Mouse (Mus musculus): Measurements from ENCODE around the gene Strbp. TPM values are rescaled to one million over a fixed set of nuclear protein-coding genes. Genes with fewer than 3 reads are reported as not detected.

Strbp gene
- polyA plus RNA-seq, 1 experiment from 2014 or later: 114 TPM

DNA sequence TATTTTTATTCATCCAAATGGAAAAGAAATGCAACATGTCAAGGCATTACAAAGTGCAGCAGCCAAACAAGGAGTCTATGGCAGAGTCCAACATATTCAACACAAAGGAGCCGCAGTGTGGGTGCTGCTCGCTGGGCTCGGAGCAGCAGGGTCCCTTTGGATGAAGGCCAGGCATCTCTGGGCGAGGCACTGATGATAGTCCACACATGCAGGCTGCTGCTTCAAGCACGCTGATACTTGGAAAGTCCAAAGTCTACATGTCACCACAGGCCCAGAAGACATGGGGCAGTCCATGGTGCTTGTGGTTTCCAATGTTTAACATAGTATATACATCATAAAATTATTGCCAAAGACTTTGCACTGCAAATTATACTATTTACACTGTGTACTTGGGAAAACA, 133.8 kb downstream of the Strbp start:
- H3K27me3 ChIP-seq (replicated peaks; ENCODE audit: control insufficient read depth, insufficient read depth, low read length): no peaks in the 10 kb centered on the region
- H3K4me1 ChIP-seq (ENCODE audit: control insufficient read depth, insufficient read depth, low read length): no peaks in the 10 kb centered on the region
- H3K36me3 ChIP-seq (ENCODE audit: control insufficient read depth, insufficient read depth, low read length): peaks cover 59% of the 10 kb centered on the region
- DNase-seq (ENCODE audit: low spot score): peak; percentile 31
- H3K27ac ChIP-seq (ENCODE audit: low read depth, low read length): no peak overlapping the region
- ATAC-seq: no peak
- H3K9ac ChIP-seq (ENCODE audit: low read length): no peak overlapping the region
- no peak overlapping the region for H3K4me3 ChIP-seq (ENCODE audit: low read depth, low read length)
- no peaks in the 10 kb centered on the region for H3K9me3 ChIP-seq (replicated peaks; ENCODE audit: control insufficient read depth, low read length)
- no peak overlapping the region for H3K4me2 ChIP-seq (ENCODE audit: low read length)
- WGBS: 75% methylated on average over 5 of the region's 5 CpGs

DNA sequence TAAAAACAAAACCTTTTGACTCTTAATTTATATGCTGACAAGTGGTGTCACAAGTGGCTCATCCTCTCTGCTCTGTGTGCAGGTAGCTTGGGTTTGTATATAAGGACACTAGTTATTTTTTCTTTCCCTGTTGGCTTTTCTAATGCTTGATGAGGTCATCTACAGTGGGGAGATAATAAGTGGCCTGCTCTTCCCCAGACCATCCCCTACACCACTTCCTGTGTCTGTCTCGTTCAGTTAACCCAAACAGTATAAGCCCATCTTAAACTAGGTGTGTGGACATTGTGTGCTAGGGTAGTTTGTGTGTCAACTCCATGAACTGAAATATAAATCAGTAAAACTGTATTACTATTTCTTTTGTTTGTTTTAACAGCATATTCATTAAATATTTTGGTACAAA, 137.6 kb downstream of the Strbp start:
- ATAC-seq (no peak), DNase-seq (ENCODE audit: low spot score) (no peak)
- 82% methylated on average over 1 of the region's 1 CpGs for WGBS
- H3K4me1 ChIP-seq (ENCODE audit: control insufficient read depth, insufficient read depth, low read length): no peaks in the 10 kb centered on the region
- no peak overlapping the region for H3K27ac ChIP-seq (ENCODE audit: low read depth, low read length)
- H3K36me3 ChIP-seq (ENCODE audit: control insufficient read depth, insufficient read depth, low read length): peaks cover 78% of the 10 kb centered on the region
- no peaks in the 10 kb centered on the region for H3K27me3 ChIP-seq (replicated peaks; ENCODE audit: control insufficient read depth, insufficient read depth, low read length)
- H3K4me2 ChIP-seq (ENCODE audit: low read length): no peak overlapping the region
- H3K4me3 ChIP-seq (ENCODE audit: low read depth, low read length): no peak overlapping the region
- no peaks in the 10 kb centered on the region for H3K9me3 ChIP-seq (replicated peaks; ENCODE audit: control insufficient read depth, low read length)
- H3K9ac ChIP-seq (ENCODE audit: low read length): no peak overlapping the region

DNA sequence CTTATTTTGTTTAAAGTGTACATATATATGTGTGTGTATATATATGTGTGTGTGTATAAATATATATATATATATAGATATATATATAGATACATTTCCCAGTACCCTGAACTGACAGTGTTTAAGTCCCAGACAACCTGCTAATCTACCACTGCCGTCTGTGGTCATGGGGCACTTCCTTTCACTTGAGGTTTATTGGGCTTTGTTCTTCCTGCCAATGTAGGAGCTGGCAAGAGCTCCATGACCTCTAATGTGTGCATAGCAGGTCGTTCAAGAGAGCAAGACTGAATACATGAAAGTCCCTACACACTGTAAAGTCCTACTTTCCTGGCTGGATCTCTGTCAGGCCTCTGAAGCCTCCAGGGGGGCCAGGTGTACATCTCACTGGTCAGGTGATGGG, 138.1 kb downstream of the Strbp start:
- DNase-seq (ENCODE audit: low spot score) (no peak), ATAC-seq (no peak)
- Histone ChIP-seq H3K4me1 (ENCODE audit: control insufficient read depth, insufficient read depth, low read length) (no peaks in the 10 kb centered on the region), H3K27ac (ENCODE audit: low read depth, low read length) (no peak overlapping the region), H3K36me3 (ENCODE audit: control insufficient read depth, insufficient read depth, low read length) (peaks cover 83% of the 10 kb centered on the region), H3K4me3 (ENCODE audit: low read depth, low read length) (no peak overlapping the region), H3K4me2 (ENCODE audit: low read length) (no peak overlapping the region), H3K27me3 (replicated peaks; ENCODE audit: control insufficient read depth, insufficient read depth, low read length) (no peaks in the 10 kb centered on the region), H3K9ac (ENCODE audit: low read length) (no peak overlapping the region), H3K9me3 (replicated peaks; ENCODE audit: control insufficient read depth, low read length) (no peaks in the 10 kb centered on the region)
- 83% methylated on average over 2 of the region's 2 CpGs for WGBS

DNA sequence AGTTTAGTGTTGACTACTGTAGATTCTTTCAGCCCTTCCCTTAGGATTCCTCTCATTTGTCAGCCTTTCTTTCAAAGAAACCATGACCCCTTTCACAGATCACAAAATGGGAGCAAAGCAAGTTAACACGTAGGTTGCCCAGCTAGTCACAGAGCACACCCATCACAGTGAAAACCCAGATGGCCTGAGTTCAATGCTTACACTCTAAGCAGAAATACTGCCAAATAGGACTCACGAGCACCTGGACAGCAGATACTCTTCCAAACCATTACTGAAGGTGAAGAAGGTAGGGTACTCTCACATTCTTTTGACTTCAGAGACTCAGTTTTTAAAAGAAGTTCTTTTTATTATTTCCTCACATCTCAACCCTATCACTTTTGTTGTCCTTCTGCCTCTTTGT, 147.3 kb downstream of the Strbp start:
- no peak for DNase-seq (ENCODE audit: low spot score)
- H3K27ac ChIP-seq (ENCODE audit: low read depth, low read length): no peak overlapping the region
- peaks cover 89% of the 10 kb centered on the region for H3K36me3 ChIP-seq (ENCODE audit: control insufficient read depth, insufficient read depth, low read length)
- H3K4me2 ChIP-seq (ENCODE audit: low read length): no peak overlapping the region
- H3K9ac ChIP-seq (ENCODE audit: low read length): no peak overlapping the region
- 89% methylated on average over 2 of the region's 2 CpGs for WGBS
- H3K27me3 ChIP-seq (replicated peaks; ENCODE audit: control insufficient read depth, insufficient read depth, low read length): no peaks in the 10 kb centered on the region
- no peaks in the 10 kb centered on the region for H3K4me1 ChIP-seq (ENCODE audit: control insufficient read depth, insufficient read depth, low read length)
- no peak for ATAC-seq
- no peaks in the 10 kb centered on the region for H3K9me3 ChIP-seq (replicated peaks; ENCODE audit: control insufficient read depth, low read length)
- H3K4me3 ChIP-seq (ENCODE audit: low read depth, low read length): no peak overlapping the region

DNA sequence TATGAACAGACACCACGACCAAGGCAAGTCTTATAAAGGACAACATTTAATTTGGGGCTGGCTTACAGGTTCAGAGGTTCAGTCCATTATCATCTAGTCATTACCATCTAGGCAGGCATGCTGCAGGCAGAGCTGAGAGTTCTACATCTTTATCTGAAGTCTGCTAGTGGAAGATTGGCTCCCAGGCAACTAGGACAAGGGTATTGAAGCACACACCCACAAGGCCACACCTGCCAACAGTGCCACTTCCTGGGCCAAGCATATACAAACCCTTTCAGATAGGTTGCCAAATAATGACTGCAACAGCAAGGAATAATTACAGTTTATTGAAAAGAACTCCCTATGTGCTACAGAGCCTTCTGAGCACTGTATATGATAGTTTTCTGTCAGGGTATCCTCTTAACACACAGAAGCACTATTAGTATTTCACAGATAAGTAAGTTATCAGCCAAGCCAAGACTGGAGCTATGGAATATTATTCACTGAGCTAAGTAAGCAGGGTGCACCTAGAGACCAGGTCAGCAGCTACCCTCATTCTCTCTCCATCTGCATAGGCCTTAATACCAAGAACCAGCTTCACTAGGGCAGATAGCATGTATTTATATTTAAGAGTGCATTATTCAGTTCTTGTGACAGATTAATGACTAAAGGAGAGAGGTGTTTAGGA, 154.2 kb downstream of the Strbp start:
- Histone ChIP-seq H3K4me3 (ENCODE audit: low read depth, low read length) (no peak overlapping the region), H3K27ac (ENCODE audit: low read depth, low read length) (no peak overlapping the region), H3K4me2 (ENCODE audit: low read length) (no peak overlapping the region), H3K4me1 (ENCODE audit: control insufficient read depth, insufficient read depth, low read length) (no peaks in the 10 kb centered on the region), H3K9ac (ENCODE audit: low read length) (no peak overlapping the region), H3K27me3 (replicated peaks; ENCODE audit: control insufficient read depth, insufficient read depth, low read length) (no peaks in the 10 kb centered on the region), H3K36me3 (ENCODE audit: control insufficient read depth, insufficient read depth, low read length) (peaks cover 74% of the 10 kb centered on the region), H3K9me3 (replicated peaks; ENCODE audit: control insufficient read depth, low read length) (no peaks in the 10 kb centered on the region)
- DNase-seq (ENCODE audit: low spot score) (no peak), ATAC-seq (no peak)
- 86% methylated on average over 1 of the region's 1 CpGs for WGBS

DNA sequence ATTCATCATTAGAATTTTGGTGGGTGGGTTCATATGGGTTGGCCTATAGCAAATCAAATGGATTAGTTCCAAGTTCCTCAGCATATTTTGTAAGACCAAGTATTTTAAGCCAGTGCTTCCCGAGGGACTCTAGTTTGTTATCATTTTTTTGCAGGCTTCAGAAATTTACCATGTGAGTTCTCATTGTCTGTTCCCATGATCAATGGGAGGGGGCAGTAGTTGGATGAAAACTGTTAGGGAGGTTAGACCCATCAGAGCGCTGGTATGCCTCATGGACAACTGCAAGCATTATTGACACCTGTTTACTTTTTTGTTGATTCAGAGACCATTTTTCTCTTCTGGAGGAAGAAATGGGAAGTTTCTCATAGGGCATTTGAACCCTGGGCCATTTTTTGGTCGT, 172.0 kb downstream of the Strbp start:
- no peaks in the 10 kb centered on the region for H3K4me1 ChIP-seq (ENCODE audit: control insufficient read depth, insufficient read depth, low read length)
- H3K9me3 ChIP-seq (replicated peaks; ENCODE audit: control insufficient read depth, low read length): no peaks in the 10 kb centered on the region
- no peak for ATAC-seq
- DNase-seq (ENCODE audit: low spot score): no peak
- H3K36me3 ChIP-seq (ENCODE audit: control insufficient read depth, insufficient read depth, low read length): peaks cover 32% of the 10 kb centered on the region
- no peak overlapping the region for H3K9ac ChIP-seq (ENCODE audit: low read length)
- H3K27ac ChIP-seq (ENCODE audit: low read depth, low read length): no peak overlapping the region
- WGBS: 87% methylated on average over 3 of the region's 3 CpGs
- no peak overlapping the region for H3K4me3 ChIP-seq (ENCODE audit: low read depth, low read length)
- H3K27me3 ChIP-seq (replicated peaks; ENCODE audit: control insufficient read depth, insufficient read depth, low read length): no peaks in the 10 kb centered on the region
- no peak overlapping the region for H3K4me2 ChIP-seq (ENCODE audit: low read length)

DNA sequence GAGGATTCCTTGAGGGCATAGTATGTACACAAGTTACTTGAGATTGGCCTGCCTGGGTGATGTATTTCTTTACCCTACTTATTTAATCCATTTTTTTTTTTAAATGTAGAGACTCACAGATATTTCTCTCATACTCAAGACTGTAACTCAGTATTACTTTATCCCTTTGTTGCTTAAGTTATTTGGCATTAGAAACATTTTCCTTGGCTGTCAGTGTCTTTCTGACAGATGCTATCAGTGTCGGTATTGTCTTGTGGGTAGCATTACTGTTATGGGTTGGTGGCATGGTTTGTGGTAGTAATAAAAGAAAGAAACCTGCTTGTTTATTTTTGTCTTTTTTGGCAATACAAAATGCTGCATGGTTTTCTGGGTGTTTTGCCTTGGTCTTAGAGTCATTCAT, 172.9 kb downstream of the Strbp start:
- no peak overlapping the region for H3K9ac ChIP-seq (ENCODE audit: low read length)
- no peak overlapping the region for H3K4me2 ChIP-seq (ENCODE audit: low read length)
- H3K4me3 ChIP-seq (ENCODE audit: low read depth, low read length): no peak overlapping the region
- no peak overlapping the region for H3K27ac ChIP-seq (ENCODE audit: low read depth, low read length)
- no peaks in the 10 kb centered on the region for H3K27me3 ChIP-seq (replicated peaks; ENCODE audit: control insufficient read depth, insufficient read depth, low read length)
- no peak for ATAC-seq
- no peaks in the 10 kb centered on the region for H3K4me1 ChIP-seq (ENCODE audit: control insufficient read depth, insufficient read depth, low read length)
- 96% methylated on average over 1 of the region's 1 CpGs for WGBS
- no peak for DNase-seq (ENCODE audit: low spot score)
- H3K36me3 ChIP-seq (ENCODE audit: control insufficient read depth, insufficient read depth, low read length): peaks cover 26% of the 10 kb centered on the region
- H3K9me3 ChIP-seq (replicated peaks; ENCODE audit: control insufficient read depth, low read length): no peaks in the 10 kb centered on the region

DNA sequence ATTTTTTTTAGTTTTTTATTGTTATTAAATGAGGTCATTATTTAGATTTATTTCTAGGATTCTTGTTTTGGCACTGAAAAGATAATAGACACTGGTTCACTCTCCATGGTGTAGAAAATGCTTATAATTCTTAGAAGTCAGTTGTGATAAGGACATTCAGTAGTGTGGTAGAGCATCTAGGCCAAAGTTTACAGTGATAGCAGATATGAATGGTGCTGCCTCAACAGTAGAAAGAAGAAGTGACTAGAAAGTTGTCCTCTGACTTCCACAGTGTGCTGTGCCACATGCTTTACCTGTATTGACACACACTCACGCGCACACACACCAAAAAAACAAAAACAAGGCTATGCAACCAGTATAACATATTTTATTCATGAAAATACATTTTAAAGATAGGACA, 174.3 kb downstream of the Strbp start:
- DNase-seq (ENCODE audit: low spot score) (no peak), ATAC-seq (no peak)
- Histone ChIP-seq H3K4me1 (ENCODE audit: control insufficient read depth, insufficient read depth, low read length) (no peaks in the 10 kb centered on the region), H3K9me3 (replicated peaks; ENCODE audit: control insufficient read depth, low read length) (no peaks in the 10 kb centered on the region), H3K36me3 (ENCODE audit: control insufficient read depth, insufficient read depth, low read length) (peaks cover 16% of the 10 kb centered on the region), H3K27ac (ENCODE audit: low read depth, low read length) (no peak overlapping the region), H3K27me3 (replicated peaks; ENCODE audit: control insufficient read depth, insufficient read depth, low read length) (no peaks in the 10 kb centered on the region), H3K9ac (ENCODE audit: low read length) (no peak overlapping the region), H3K4me3 (ENCODE audit: low read depth, low read length) (no peak overlapping the region), H3K4me2 (ENCODE audit: low read length) (no peak overlapping the region)
- 94% methylated on average over 2 of the region's 2 CpGs for WGBS

DNA sequence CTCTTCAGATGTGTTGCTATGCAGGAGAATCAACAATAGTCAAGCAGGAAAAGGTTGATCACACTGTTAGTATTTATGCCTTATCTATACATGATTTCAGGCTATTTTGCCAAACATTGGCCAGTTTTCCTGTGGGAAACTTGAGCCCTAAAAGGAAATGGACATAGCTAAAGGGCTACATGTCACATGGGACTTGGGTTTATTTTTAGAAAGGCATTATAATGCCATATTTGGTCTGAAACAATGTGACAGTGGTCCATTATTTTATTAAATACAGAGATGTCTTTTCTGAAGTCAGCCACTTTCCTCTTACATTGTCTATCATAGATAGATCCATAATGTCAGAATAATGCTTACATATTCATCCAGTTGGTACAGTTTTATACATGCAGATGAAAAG, 176.1 kb downstream of the Strbp start:
- ATAC-seq (no peak), DNase-seq (ENCODE audit: low spot score) (no peak)
- no peak overlapping the region for H3K4me3 ChIP-seq (ENCODE audit: low read depth, low read length)
- H3K27ac ChIP-seq (ENCODE audit: low read depth, low read length): no peak overlapping the region
- H3K27me3 ChIP-seq (replicated peaks; ENCODE audit: control insufficient read depth, insufficient read depth, low read length): no peaks in the 10 kb centered on the region
- H3K4me2 ChIP-seq (ENCODE audit: low read length): no peak overlapping the region
- no peak overlapping the region for H3K9ac ChIP-seq (ENCODE audit: low read length)
- H3K9me3 ChIP-seq (replicated peaks; ENCODE audit: control insufficient read depth, low read length): no peaks in the 10 kb centered on the region
- H3K36me3 ChIP-seq (ENCODE audit: control insufficient read depth, insufficient read depth, low read length): peaks cover 5% of the 10 kb centered on the region; the same call in 1 of the 2 replicates
- no peaks in the 10 kb centered on the region for H3K4me1 ChIP-seq (ENCODE audit: control insufficient read depth, insufficient read depth, low read length)
